Mouse (Mus musculus) urinary bladder, postnatal 4 days (tissue): ENCODE data around the gene Taf15.
"Not testable (repeated sequence)": the region's sequence is repeated elsewhere in the genome, so short reads cannot be mapped to it uniquely, and the experiment has no call there.

Experiments used
- DNase-seq, 2 experiments: peaks; one replicate each; pipeline ENCODE4 v3.0.0; 2021 to 2022; ENCODE audit warnings: low spot score in 2 of 2

Taf15 gene

DNA sequence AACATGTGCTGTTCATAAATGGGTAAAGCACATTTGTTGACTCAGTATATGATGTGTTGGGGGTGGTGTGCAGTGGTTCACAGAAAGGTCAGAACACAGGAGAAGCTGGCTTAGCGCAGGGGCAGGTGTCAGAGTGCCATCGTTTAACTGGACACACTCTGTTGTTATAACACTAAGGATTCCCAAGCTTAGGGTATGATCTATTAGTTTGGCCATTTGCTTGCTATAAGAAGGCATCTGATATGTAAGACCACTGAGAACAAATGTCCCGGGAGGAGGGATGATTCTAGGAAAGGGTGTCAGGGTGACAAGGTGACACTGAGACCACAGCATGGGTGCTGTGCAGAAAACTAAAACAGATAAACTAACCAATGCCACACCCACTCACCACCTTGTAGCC, 63.9 kb downstream of the Taf15 start:
- DNase-seq = no peak

DNA sequence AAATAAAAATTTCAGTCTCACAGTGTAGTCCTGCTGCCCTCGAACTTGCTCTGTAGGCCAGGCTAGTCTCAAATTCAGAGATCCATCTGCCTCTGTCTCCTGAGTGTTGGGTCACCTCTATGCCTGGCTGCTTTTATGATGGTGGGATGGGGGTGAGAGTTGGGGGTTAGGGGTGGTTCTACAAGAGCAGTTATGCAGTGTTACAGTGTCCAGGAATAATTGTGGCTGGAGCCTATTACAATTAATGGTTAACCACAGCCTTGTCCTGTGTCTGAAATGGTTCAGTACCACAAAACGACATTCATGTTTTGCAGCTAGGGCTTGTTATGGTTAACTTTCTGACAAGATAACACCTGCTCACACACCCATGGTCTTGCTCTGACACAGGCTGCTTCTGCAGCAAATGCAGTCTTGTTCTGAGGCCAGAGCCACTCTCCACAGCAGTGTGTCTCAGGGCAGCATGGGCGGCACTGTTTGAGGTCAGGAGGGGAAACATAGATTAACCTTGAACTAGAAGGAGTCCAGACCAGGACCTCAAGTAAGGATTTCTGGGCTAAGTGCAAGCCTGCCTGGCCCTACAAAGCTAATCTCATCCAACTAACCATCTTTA, 65.9 kb downstream of the Taf15 start:
- no peak for DNase-seq

DNA sequence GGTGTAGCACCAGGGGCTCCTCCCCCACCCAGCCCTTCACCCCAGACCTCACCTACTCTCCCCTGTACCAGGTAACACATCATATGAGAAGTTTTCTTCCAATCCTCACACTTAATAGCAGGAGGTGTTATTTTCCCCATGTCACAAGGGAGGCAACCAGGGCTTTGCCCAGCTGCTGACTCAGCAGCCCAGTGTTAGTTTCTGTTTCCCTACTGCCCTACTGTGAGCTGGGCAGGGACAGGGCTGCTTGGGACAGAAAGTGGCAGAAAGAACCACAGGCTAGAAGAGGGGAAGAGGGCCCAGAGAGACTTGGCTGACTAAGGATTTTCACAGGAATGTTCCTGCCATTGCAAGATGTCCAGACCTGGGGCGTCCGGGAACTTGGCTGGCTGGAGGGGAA, 68.0 kb downstream of the Taf15 start:
- DNase-seq = no peak

DNA sequence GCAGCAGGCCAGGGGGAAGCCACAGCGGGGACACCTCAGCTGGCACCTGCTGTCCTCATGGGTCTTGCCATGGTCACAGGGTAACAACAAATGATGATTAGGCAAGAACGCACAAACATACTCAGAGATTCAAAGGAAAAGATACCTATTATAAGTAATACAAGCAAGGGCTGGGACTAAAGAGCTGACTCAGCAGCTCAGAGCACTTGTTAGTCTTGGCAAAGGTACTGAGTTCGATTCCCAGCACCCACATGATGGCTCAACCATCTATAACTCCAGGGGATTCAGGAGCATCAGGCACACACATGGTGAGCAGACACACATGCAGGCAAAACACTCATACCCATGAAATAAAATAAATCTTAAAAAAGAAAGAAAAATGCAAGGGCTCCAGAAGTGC, 68.5 kb downstream of the Taf15 start:
- DNase-seq = no peak

DNA sequence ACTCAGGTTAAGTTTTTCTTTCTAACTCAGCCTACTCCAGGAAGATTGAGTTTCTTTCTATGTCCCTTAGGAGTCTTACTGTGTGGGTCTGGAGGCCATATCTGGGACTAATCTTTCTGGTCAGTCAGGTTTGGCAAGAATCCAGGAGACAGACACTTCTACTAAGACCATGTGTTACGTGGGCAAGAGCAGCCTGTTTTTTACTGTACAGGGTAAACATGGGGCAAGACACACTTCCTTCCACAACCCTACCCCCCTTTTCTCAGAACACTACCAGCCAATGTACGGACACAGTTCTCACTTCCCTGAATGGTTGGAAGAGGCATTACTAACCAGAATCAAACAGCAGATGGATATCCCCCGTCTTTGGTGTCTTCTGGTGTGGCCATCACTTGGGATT, 71.3 kb downstream of the Taf15 start:
- no peak for DNase-seq

DNA sequence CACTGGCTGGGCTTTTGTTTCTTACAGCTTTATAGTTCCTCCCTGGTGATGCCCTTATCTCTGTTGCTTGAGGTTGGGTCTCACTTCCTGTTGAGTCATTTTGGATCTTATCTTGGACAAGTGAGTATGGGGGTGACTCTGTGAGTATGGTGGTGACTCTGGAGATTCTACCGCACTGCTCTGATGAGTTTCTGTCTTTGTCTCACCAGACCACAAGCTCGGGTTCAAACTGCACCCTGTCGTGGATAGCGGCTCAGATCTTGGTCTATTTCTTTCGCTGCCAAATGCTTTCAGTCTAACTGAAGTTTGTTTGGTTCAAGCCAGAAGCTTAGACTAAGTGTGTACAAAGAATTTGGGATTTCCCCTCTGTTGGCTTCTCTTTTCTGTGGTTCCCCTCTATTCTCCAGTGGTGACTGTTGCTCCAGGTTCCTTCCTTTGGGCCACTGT, 77.3 kb downstream of the Taf15 start:
- DNase-seq = no peak

DNA sequence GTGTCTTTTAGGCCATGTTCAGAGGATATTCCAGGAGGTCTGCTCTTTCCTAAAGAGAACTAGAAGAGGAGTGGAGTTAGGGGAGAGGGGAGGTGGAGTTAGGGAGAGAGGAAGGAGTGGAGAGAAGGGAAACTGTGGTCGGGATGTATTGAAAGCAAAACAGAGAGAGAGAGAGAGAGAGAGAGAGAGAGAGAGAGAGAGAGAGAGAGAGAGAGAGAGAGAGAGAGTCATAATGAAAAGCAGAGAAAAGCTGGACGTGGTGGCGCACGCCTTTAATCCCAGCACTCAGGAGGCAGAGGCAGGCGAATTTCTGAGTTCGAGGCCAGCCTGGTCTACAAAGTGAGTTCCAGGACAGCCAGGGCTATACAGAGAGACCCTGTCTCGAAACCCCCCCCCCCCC, 78.2 kb downstream of the Taf15 start:
- not testable (repeated sequence) for DNase-seq

GRCm38 (mm10) chr11:83551668-83552067, 78.8 kb downstream of the Taf15 start:
- no peak for DNase-seq
